Mouse (Mus musculus): ENCODE measurements at regions not wholly inside any gene's neighbourhood (a gene's known extent, or its start where the extent isn't known, plus 50 kb on each side); places are given as distances from the start of the nearest gene placed in this dataset.
A peak's percentile ranks its signal among the peaks of the same experiment; 100 is the strongest.
"Not testable (repeated sequence)": the region's sequence is repeated elsewhere in the genome, so short reads cannot be mapped to it uniquely, and the experiment has no call there.

DNA sequence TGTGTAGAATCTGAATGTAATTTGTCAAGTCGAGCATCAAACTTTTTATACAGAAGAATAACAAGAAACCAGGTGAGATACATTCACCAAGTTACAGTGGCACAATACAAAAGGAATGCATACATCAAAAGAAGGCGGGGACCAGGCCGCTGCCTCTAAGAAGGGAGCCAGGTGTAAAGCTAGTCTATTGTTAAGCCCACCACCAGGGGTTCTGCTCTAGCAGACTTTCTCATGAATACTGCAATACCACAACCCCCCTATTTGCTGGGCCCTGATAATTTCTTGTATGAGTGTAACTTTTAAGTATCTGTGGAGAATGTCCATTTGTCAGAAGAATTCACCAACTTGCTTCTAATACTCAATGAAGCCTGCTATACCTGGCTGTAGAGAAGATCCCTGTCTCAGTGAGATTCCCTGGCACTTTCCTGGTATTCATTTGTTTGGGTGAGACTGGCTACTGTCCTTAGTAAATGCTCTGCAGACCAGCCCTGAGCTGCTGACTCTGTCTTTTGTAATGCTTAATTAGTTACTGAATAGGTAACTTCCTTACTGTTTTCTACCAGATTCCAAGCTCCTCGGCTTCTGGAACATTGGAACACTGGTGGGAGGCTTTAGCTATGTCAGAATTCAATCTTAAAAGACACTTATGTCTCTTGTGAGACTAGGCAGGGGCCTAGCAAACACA, 335.7 kb downstream of the Tbl1xr1 start:
- DNase-seq (ENCODE audit: low spot score in 2 of 2); intact Hi-C loops (cut with DNase I): not testable (repeated sequence)

- peak; percentile 2 to 5 for DNase-seq (ENCODE audit: low spot score in 2 of 2)
- intact Hi-C loops (cut with DNase I), result no loop called here
These were observed 361.8 kb downstream of the Tbl1xr1 start for GRCm38 (mm10) chr3:22438027-22438780.

DNA sequence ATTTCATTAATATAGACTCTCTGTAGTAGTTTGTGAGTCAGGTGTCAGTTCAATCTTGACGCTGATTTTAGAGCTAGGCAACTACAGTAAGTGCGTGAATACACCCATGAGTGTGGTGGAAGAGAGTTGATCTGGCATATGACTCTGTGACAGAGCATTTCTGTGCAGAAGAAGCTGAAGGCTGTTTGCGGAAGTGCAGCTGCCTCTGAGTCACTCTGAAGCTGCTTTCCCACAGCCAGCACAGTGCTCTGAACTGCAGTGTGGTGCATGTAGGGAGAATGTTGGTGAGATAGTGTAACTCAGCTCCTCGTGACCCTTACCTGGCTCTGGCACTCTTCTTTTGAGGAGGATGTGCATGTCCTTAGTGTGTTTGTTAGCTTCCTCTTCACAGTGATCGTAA, 394.1 kb downstream of the Tbl1xr1 start:
- DNase-seq (ENCODE audit: low spot score in 2 of 2), result peak; percentile 8 to 10

DNA sequence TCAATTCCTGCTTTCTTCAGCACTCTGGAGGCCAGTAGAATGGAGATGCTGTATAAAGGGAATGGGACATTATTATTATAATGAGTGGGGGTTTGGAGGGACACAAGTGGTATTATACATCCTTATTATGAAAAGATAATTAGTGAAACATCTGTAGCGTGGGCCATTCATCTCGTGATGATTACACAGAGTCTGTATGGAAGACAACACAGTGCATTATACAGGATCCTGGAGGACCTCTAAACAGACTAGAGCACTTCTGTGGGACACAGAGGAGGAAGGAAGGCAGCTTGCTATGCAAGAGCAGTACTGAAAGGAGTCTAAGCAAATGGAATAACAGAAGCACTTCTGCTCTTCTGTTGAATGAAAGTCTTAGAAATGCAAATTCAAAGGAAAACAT, 416.1 kb downstream of the Tbl1xr1 start:
- no peak for DNase-seq (ENCODE audit: low spot score in 2 of 2)
- intact Hi-C loops (cut with DNase I), result no loop called here

More for the DNA sequence above, 394.1 kb downstream of the Tbl1xr1 start:
- intact Hi-C loops (cut with DNase I), result no loop called here

All from left cerebral cortex, postnatal 14 days (tissue).